Mouse (Mus musculus) MEL (cell line): ENCODE measurements around the gene Tm2d3. TPM values are rescaled to one million over a fixed set of nuclear protein-coding genes. Genes with fewer than 3 reads are reported as not detected.

Experiments
- DNase-seq: peaks from one replicate; pipeline ENCODE4 v3.0.0; 2011; ENCODE audit warnings: low read depth, low spot score
- H3K27ac ChIP-seq: 2 replicates; pipeline ENCODE4 v1.5.1; 2012; ENCODE audit warnings: low read depth, mild to moderate bottlenecking, control low read depth, low read length, moderate library complexity; ENCODE audit not compliant: control insufficient read depth
- H3K27me3 ChIP-seq, 2 experiments: fragments of 150-350 bp in 1 of 2; sonication (generic) in 1 of 2; 2 replicates each; pipeline ENCODE4 v1.6.1; 2012; ENCODE audit warnings: low read length in 2 of 2, mild to moderate bottlenecking in 2 of 2, improper control_type of control experiment in 1 of 2, moderate library complexity in 1 of 2; ENCODE audit not compliant: insufficient read depth in 2 of 2, control insufficient read depth in 1 of 2
- H3K36me3 ChIP-seq, 2 experiments: 2 replicates each; pipeline ENCODE4 v1.6.1; 2012 to 2014; ENCODE audit warnings: low read length in 2 of 2, improper control_type of control experiment in 1 of 2, inconsistent platforms in 1 of 2, mild to moderate bottlenecking in 1 of 2; ENCODE audit not compliant: insufficient read depth in 2 of 2, control insufficient read depth in 1 of 2
- H3K4me1 ChIP-seq, 2 experiments: fragments of 150-350 bp in 1 of 2; sonication (generic) in 1 of 2; 2 replicates each; pipeline ENCODE4 v1.6.1; 2012; ENCODE audit warnings: low read length in 2 of 2, improper control_type of control experiment in 1 of 2, mild to moderate bottlenecking in 1 of 2; ENCODE audit not compliant: insufficient read depth in 2 of 2, control insufficient read depth in 1 of 2
- H3K4me3 ChIP-seq, 2 experiments: fragments of 150-350 bp in 1 of 2; sonication (generic) in 1 of 2; 2 replicates each; pipeline ENCODE4 v1.5.1; 2012; ENCODE audit warnings: low read depth in 2 of 2, low read length in 2 of 2, mild to moderate bottlenecking in 2 of 2, moderate library complexity in 2 of 2, control low read depth in 1 of 2, improper control_type of control experiment in 1 of 2; ENCODE audit not compliant: control insufficient read depth in 1 of 2, insufficient read depth in 1 of 2
- H3K79me2 ChIP-seq: 2 replicates; pipeline ENCODE4 v1.6.1; 2012; ENCODE audit warnings: mild to moderate bottlenecking, low read length, moderate library complexity; ENCODE audit not compliant: control insufficient read depth, poor library complexity, insufficient read depth
- H3K9ac ChIP-seq: 2 replicates; pipeline ENCODE4 v1.6.1; 2012; ENCODE audit warnings: low read depth, mild to moderate bottlenecking, control low read depth, low read length, moderate library complexity; ENCODE audit not compliant: control insufficient read depth, poor library complexity, severe bottlenecking
- H3K9me3 ChIP-seq: fragments of 150-350 bp; sonication (generic); replicated peaks from 2 replicates; pipeline ENCODE4 v1.6.1; 2012; ENCODE audit warnings: mild to moderate bottlenecking, low read length, improper control_type of control experiment, moderate library complexity; ENCODE audit not compliant: insufficient read depth
- BHLHE40 ChIP-seq: IDR thresholded peaks from 2 replicates; pipeline ENCODE4 v1.6.1; 2012; ENCODE audit warnings: low read depth, mild to moderate bottlenecking, inconsistent platforms, low read length, improper control_type of control experiment, borderline replicate concordance
- CHD1 ChIP-seq: IDR thresholded peaks from 2 replicates; pipeline ENCODE4 v1.6.1; 2012; ENCODE audit warnings: low read depth, mild to moderate bottlenecking, inconsistent platforms, low read length, improper control_type of control experiment
- CTCF ChIP-seq, 3 experiments: IDR thresholded peaks in 2 of 3; conservative IDR thresholded peaks in 1 of 3; 2 replicates each; pipeline ENCODE4 v1.5.1; 2011 to 2012; ENCODE audit warnings: low read length in 3 of 3, low read depth in 2 of 3, mild to moderate bottlenecking in 2 of 3, improper control_type of control experiment in 1 of 3, inconsistent platforms in 1 of 3, mixed read lengths in 1 of 3, moderate library complexity in 1 of 3; ENCODE audit not compliant: control insufficient read depth in 1 of 3, insufficient read depth in 1 of 3, poor library complexity in 1 of 3, severe bottlenecking in 1 of 3
- ELF1 ChIP-seq: IDR thresholded peaks from 2 replicates; pipeline ENCODE4 v1.6.1; 2014; ENCODE audit warnings: low read depth, mild to moderate bottlenecking, inconsistent platforms, low read length, improper control_type of control experiment, moderate library complexity
- EP300 ChIP-seq, 2 experiments: IDR thresholded peaks; 2 replicates each; pipeline ENCODE4 v1.6.1; 2011; ENCODE audit warnings: improper control_type of control experiment in 2 of 2, low read length in 2 of 2, low read depth in 1 of 2, mild to moderate bottlenecking in 1 of 2
- GABPA ChIP-seq: IDR thresholded peaks from 2 replicates; pipeline ENCODE4 v1.6.1; 2012; ENCODE audit warnings: low read depth, mild to moderate bottlenecking, inconsistent platforms, low read length, improper control_type of control experiment, moderate library complexity
- MAFK ChIP-seq: IDR thresholded peaks from 2 replicates; pipeline ENCODE4 v1.6.1; 2011; ENCODE audit warnings: low read depth, mild to moderate bottlenecking, low read length, improper control_type of control experiment, borderline replicate concordance
- MEF2A ChIP-seq: IDR thresholded peaks from 2 replicates; pipeline ENCODE4 v1.6.1; 2014; ENCODE audit warnings: low read depth, mild to moderate bottlenecking, inconsistent platforms, low read length, improper control_type of control experiment; ENCODE audit not compliant: poor library complexity, insufficient replicate concordance, severe bottlenecking; ENCODE audit errors: extremely low read depth
- MYB ChIP-seq: IDR thresholded peaks from 2 replicates; pipeline ENCODE4 v1.6.1; 2011; ENCODE audit warnings: mild to moderate bottlenecking, low read depth, low read length, improper control_type of control experiment
- POLR2AphosphoS2 ChIP-seq: IDR thresholded peaks from 2 replicates; pipeline ENCODE4 v1.6.1; 2011; ENCODE audit warnings: low read length, improper control_type of control experiment
- POLR2AphosphoS5 ChIP-seq: IDR thresholded peaks from 2 replicates; pipeline ENCODE4 v1.6.1; 2012; ENCODE audit warnings: low read depth, borderline replicate concordance, mild to moderate bottlenecking, inconsistent platforms, low read length, moderate library complexity, mixed read lengths
- RAD21 ChIP-seq: IDR thresholded peaks from 2 replicates; pipeline ENCODE4 v1.6.1; 2011; ENCODE audit warnings: mild to moderate bottlenecking, low read depth, low read length, improper control_type of control experiment
- SMC3 ChIP-seq: IDR thresholded peaks from 2 replicates; pipeline ENCODE4 v1.6.1; 2011; ENCODE audit warnings: low read depth, low read length, improper control_type of control experiment
- TAL1 ChIP-seq: IDR thresholded peaks from 2 replicates; pipeline ENCODE4 v1.6.1; 2012; ENCODE audit warnings: mild to moderate bottlenecking, inconsistent platforms, low read length, moderate library complexity, mixed read lengths
- TBP ChIP-seq: IDR thresholded peaks from 2 replicates; pipeline ENCODE4 v1.8.0; 2011; ENCODE audit warnings: low read depth, low read length, improper control_type of control experiment
- TCF12 ChIP-seq: IDR thresholded peaks from 2 replicates; pipeline ENCODE4 v1.6.1; 2014; ENCODE audit warnings: low read depth, mild to moderate bottlenecking, inconsistent platforms, low read length, improper control_type of control experiment, moderate library complexity
- UBTF ChIP-seq: IDR thresholded peaks from 2 replicates; pipeline ENCODE4 v1.6.1; 2012; ENCODE audit warnings: low read depth, mild to moderate bottlenecking, inconsistent platforms, low read length, improper control_type of control experiment, moderate library complexity, borderline replicate concordance; ENCODE audit not compliant: insufficient read depth
- USF2 ChIP-seq, 2 experiments: IDR thresholded peaks; 2 replicates each; pipeline ENCODE4 v1.6.1; 2011 to 2012; ENCODE audit warnings: improper control_type of control experiment in 2 of 2, low read length in 2 of 2, borderline replicate concordance in 1 of 2, inconsistent platforms in 1 of 2, low read depth in 1 of 2, mild to moderate bottlenecking in 1 of 2; ENCODE audit not compliant: insufficient read depth in 1 of 2
- ZMIZ1 ChIP-seq: IDR thresholded peaks from 2 replicates; pipeline ENCODE4 v1.6.1; 2012; ENCODE audit warnings: low read depth, mild to moderate bottlenecking, inconsistent platforms, low read length, improper control_type of control experiment, moderate library complexity
- ZNF384 ChIP-seq: IDR thresholded peaks from 2 replicates; pipeline ENCODE4 v1.6.1; 2012; ENCODE audit warnings: low read depth, mild to moderate bottlenecking, inconsistent platforms, low read length, improper control_type of control experiment
- polyA plus RNA-seq, 2 experiments: library from polyadenylated mRNA; stranded (reverse) in 1 of 2; unstranded in 1 of 2; fragments of >175 nt in 1 of 2; fragments of >200 nt in 1 of 2; gene quantifications; 2 replicates each; pipeline versions ENCODE4 v1.2.1 to v1.2.4; 2012; ENCODE audit warnings: low replicate concordance in 2 of 2, low read depth in 1 of 2; ENCODE audit not compliant: insufficient read length in 2 of 2, insufficient read depth in 1 of 2, missing spikeins in 1 of 2
- total RNA-seq: library from RNA; depleted of rRNA; stranded (reverse); fragments of 300-350 nt; gene quantifications from 2 replicates; pipeline ENCODE4 v1.2.3, GENCODE M21; 2012

Gene Tm2d3
- total and polyA plus RNA-seq, 3 experiments, result 50.3 to 52.0 TPM; not detected in 1

GRCm38 (mm10) chr7:65643861-65644421, 47.0 kb upstream of the Tm2d3 start:
- TF ChIP-seq UBTF (no peak), ZNF384 (no peak), RAD21 (no peak), EP300 (IDR thresholded peaks at IDR 0.05; ENCODE audit: low read depth in 1 of 2, low read length in 2 of 2) (no peak), ZMIZ1 (no peak), TBP (no peak), ELF1 (no peak), MAFK (no peak), SMC3 (no peak), GABPA (no peak), CTCF (IDR thresholded peaks at IDR 0.05 in 2 of 3, conservative IDR thresholded peaks at IDR 0.05 in 1 of 3; ENCODE audit: control insufficient read depth in 1 of 3, insufficient read depth in 1 of 3, low read depth in 2 of 3, low read length in 3 of 3, poor library complexity in 1 of 3, severe bottlenecking in 1 of 3) (no peak), POLR2AphosphoS5 (no peak), TAL1 (no peak), MYB (no peak), TCF12 (no peak), CHD1 (no peak), USF2 (IDR thresholded peaks at IDR 0.05; ENCODE audit: borderline replicate concordance in 1 of 2, insufficient read depth in 1 of 2, low read depth in 1 of 2, low read length in 2 of 2) (no peak), POLR2AphosphoS2 (no peak), BHLHE40 (no peak), MEF2A (no peak)
- Histone ChIP-seq H3K36me3 (peaks cover 0 to 29% of the 10 kb centered on the region in 2 experiments; a peak in 2 of 4 replicates), H3K79me2 (peaks cover 5% of the 10 kb centered on the region), H3K27ac (no peak overlapping the region), H3K4me1 (peaks cover 10 to 37% of the 10 kb centered on the region in 2 experiments), H3K9me3 (no peaks in the 10 kb centered on the region), H3K9ac (peak overlapping the region; percentile 30), H3K27me3 (no peaks in the 10 kb centered on the region), H3K4me3 (peak overlapping the region; percentile 30 to 46)
- no peak for DNase-seq
